Mouse (Mus musculus): ENCODE measurements around the gene Fzd9.

DNA sequence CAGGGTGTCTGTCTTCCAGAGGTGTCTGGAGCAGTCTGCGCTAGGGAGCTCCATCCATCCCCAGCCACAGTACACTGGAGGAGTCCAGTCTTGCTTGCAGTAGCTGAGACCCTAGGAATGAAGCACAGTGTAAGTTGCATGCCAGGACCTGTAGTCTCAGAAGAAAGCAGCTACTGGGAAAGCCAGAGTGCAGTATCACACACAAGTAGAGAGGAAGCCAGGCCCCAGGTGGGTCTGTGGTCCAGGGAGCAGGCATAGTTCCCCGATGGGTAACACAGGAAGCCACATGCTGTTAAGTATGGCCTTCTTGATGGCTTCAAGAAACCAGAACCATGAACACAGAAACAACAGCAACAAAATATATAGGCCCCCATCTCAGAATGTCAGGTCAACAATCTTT, 41.0 kb upstream of the Fzd9 start:
- TF ChIP-seq CTCF (IDR thresholded peaks at IDR 0.05; ENCODE audit: control insufficient read depth, insufficient read depth, low read length) (no peak), POLR2A (IDR thresholded peaks at IDR 0.05; ENCODE audit: borderline replicate concordance, control insufficient read depth, low read depth, low read length) (no peak)
